Mouse (Mus musculus) lung, embryonic 16.5 days (tissue): Measurements from ENCODE around the gene Pold1. TPM values are rescaled to one million over a fixed set of nuclear protein-coding genes. Genes with fewer than 3 reads are reported as not detected.

ENCODE experiments used
- ATAC-seq: fragments of 200-750 bp; cut with Nextera tagmentation; 2 replicates; pipeline ENCODE4 v1.8.0; 2017; ENCODE audit warnings: low read depth, mild to moderate bottlenecking, moderate library complexity
- H3K27ac ChIP-seq: fragments of 300-500 bp; sonication (generic); 2 replicates; pipeline ENCODE4 v1.5.1; 2014; ENCODE audit warnings: mild to moderate bottlenecking, control low read depth, low read length
- H3K27me3 ChIP-seq: fragments of 300-500 bp; sonication (generic); 2 replicates; pipeline ENCODE4 v1.6.1; 2014; ENCODE audit warnings: low read depth, low read length, mixed read lengths; ENCODE audit not compliant: control insufficient read depth, insufficient read depth
- H3K36me3 ChIP-seq: fragments of 300-500 bp; sonication (generic); 2 replicates; pipeline ENCODE4 v1.6.1; 2014; ENCODE audit warnings: low read length; ENCODE audit not compliant: control insufficient read depth, insufficient read depth
- H3K4me1 ChIP-seq: fragments of 300-500 bp; sonication (generic); replicated peaks from 2 replicates; pipeline ENCODE4 v1.6.1; 2014; ENCODE audit warnings: low read length, mixed read lengths; ENCODE audit not compliant: control insufficient read depth, insufficient read depth
- H3K4me2 ChIP-seq: fragments of 300-500 bp; sonication (generic); 2 replicates; pipeline ENCODE4 v1.6.1; 2014; ENCODE audit warnings: low read depth, low read length, control low read depth
- H3K4me3 ChIP-seq: fragments of 300-500 bp; sonication (generic); 2 replicates; pipeline ENCODE4 v1.5.1; 2014; ENCODE audit warnings: mild to moderate bottlenecking, low read length, control low read depth
- H3K9ac ChIP-seq: fragments of 300-500 bp; sonication (generic); 2 replicates; pipeline ENCODE4 v1.6.1; 2014; ENCODE audit warnings: low read length, control low read depth
- H3K9me3 ChIP-seq: fragments of 300-500 bp; sonication (generic); 2 replicates; pipeline ENCODE4 v1.6.1; 2016; ENCODE audit warnings: low read length; ENCODE audit not compliant: control insufficient read depth
- WGBS: fragments of 180-500 bp; shearing (Covaris S2); extraction: QIAGEN DNeasy Blood & Tissue Kit; methylation state at CpG from one replicate; pipeline ENCODE4 v1.1.7; 2014; 5-methylcytosine and 5-hydroxymethylcytosine counted together
- polyA plus RNA-seq: library from polyadenylated mRNA; unstranded; fragments of >200 nt; fragmentation: Nextera tagmentation; extraction: Ambion mirVana; gene quantifications from 2 replicates; pipeline ENCODE4 v1.2.1, GENCODE M21; 2015

Gene Pold1
- polyA plus RNA-seq, 1 experiment from 2014 or later = 100 TPM

- ATAC-seq = no peak
- Histone ChIP-seq H3K4me1 (peaks cover 16% of the 10 kb centered on the region), H3K4me3 (no peak overlapping the region), H3K4me2 (no peak overlapping the region), H3K27me3 (no peaks in the 10 kb centered on the region), H3K9me3 (no peaks in the 10 kb centered on the region), H3K9ac (no peak overlapping the region), H3K27ac (no peak overlapping the region), H3K36me3 (no peaks in the 10 kb centered on the region)
- WGBS = 68% methylated on average over 1 of the region's 1 CpGs
These were observed 49.7 kb downstream of the Pold1 start for GRCm38 (mm10) chr7:44498922-44499321.

- Histone ChIP-seq H3K36me3 (peaks cover 7% of the 10 kb centered on the region), H3K4me1 (peaks cover 16% of the 10 kb centered on the region), H3K27ac (no peak overlapping the region), H3K9me3 (no peaks in the 10 kb centered on the region), H3K4me2 (peak overlapping the region; percentile 98), H3K27me3 (no peaks in the 10 kb centered on the region), H3K4me3 (peak overlapping the region; percentile 82), H3K9ac (peak overlapping the region; percentile 84)
- no peak for ATAC-seq
- WGBS = 68% methylated on average over 10 of the region's 10 CpGs
These were observed 51.1 kb downstream of the Pold1 start for GRCm38 (mm10) chr7:44497361-44498055.

- peaks cover 16% of the 10 kb centered on the region for H3K4me1 ChIP-seq
- H3K4me3 ChIP-seq = peak overlapping the region; percentile 82
- H3K9ac ChIP-seq = peak overlapping the region; percentile 84
- peak overlapping the region; percentile 98 for H3K4me2 ChIP-seq
- H3K27ac ChIP-seq = peak overlapping the region; percentile 87
- ATAC-seq = no peak
- H3K27me3 ChIP-seq = no peaks in the 10 kb centered on the region
- peaks cover 12% of the 10 kb centered on the region for H3K36me3 ChIP-seq
- 0% methylated on average over 26 of the region's 26 CpGs for WGBS
- no peaks in the 10 kb centered on the region for H3K9me3 ChIP-seq
These were observed 51.9 kb downstream of the Pold1 start for GRCm38 (mm10) chr7:44496771-44497109.

- under 1% methylated on average over 58 of the region's 58 CpGs for WGBS
- no peaks in the 10 kb centered on the region for H3K27me3 ChIP-seq
These were observed 52.5 kb downstream of the Pold1 start, which contains the start of the genes Emc10 and Fam71e1 for GRCm38 (mm10) chr7:44495992-44496770. Gene Emc10, minus strand, starts transcription at chr7:44496529. Gene Fam71e1, plus strand, starts transcription at chr7:44496581.

GRCm38 (mm10) chr7:44495086-44495485 is 53.6 kb downstream of the Pold1 start:
- WGBS = 73% methylated on average over 7 of the region's 7 CpGs
- no peaks in the 10 kb centered on the region for H3K9me3 ChIP-seq
- H3K27ac ChIP-seq = no peak overlapping the region
- no peaks in the 10 kb centered on the region for H3K27me3 ChIP-seq
- H3K4me1 ChIP-seq = peaks cover 16% of the 10 kb centered on the region
- peak overlapping the region; percentile 84 for H3K9ac ChIP-seq
- peak overlapping the region; percentile 98 for H3K4me2 ChIP-seq
- no peak for ATAC-seq
- peak overlapping the region; percentile 82 for H3K4me3 ChIP-seq
- peaks cover 20% of the 10 kb centered on the region for H3K36me3 ChIP-seq

More at GRCm38 (mm10) chr7:44495992-44496770, 52.5 kb downstream of the Pold1 start, which contains the start of the genes Emc10 and Fam71e1:
- Histone ChIP-seq H3K4me2 (peak within 1 kb of the TSS; percentile 98), H3K9me3 (no peaks in the 10 kb centered on the region), H3K27ac (peak within 1 kb of the TSS; percentile 94), H3K9ac (peak within 1 kb of the TSS; percentile 84), H3K36me3 (peaks cover 17% of the 10 kb centered on the region), H3K4me3 (peak within 1 kb of the TSS; percentile 82), H3K4me1 (peaks cover 16% of the 10 kb centered on the region)
- peak; percentile 97 for ATAC-seq

GRCm38 (mm10) chr7:44494681-44495080 is 54.0 kb downstream of the Pold1 start:
- peaks cover 16% of the 10 kb centered on the region for H3K4me1 ChIP-seq
- peaks cover 20% of the 10 kb centered on the region for H3K36me3 ChIP-seq
- no peak overlapping the region for H3K4me3 ChIP-seq
- no peaks in the 10 kb centered on the region for H3K27me3 ChIP-seq
- no peak overlapping the region for H3K27ac ChIP-seq
- WGBS = 91% methylated on average over 12 of the region's 12 CpGs
- no peaks in the 10 kb centered on the region for H3K9me3 ChIP-seq
- H3K9ac ChIP-seq = peak overlapping the region; percentile 15; the same call in 1 of the 2 replicates
- no peak for ATAC-seq
- H3K4me2 ChIP-seq = no peak overlapping the region

- Histone ChIP-seq H3K9ac (no peak overlapping the region), H3K36me3 (peaks cover 23% of the 10 kb centered on the region), H3K9me3 (no peaks in the 10 kb centered on the region), H3K27ac (no peak overlapping the region), H3K4me1 (peaks cover 16% of the 10 kb centered on the region), H3K4me2 (no peak overlapping the region), H3K4me3 (no peak overlapping the region), H3K27me3 (no peaks in the 10 kb centered on the region)
- whole genome bisulfite sequencing = 89% methylated on average over 19 of the region's 21 CpGs
- no peak for ATAC-seq
These were observed 56.4 kb downstream of the Pold1 start for GRCm38 (mm10) chr7:44492166-44492826.

- Histone ChIP-seq H3K4me2 (no peak overlapping the region), H3K27ac (no peak overlapping the region), H3K9ac (no peak overlapping the region), H3K9me3 (no peaks in the 10 kb centered on the region), H3K4me1 (peaks cover 13% of the 10 kb centered on the region), H3K4me3 (no peak overlapping the region), H3K27me3 (no peaks in the 10 kb centered on the region), H3K36me3 (peaks cover 23% of the 10 kb centered on the region)
- WGBS = 95% methylated on average over 5 of the region's 5 CpGs
- ATAC-seq = no peak
These were observed 57.3 kb downstream of the Pold1 start for GRCm38 (mm10) chr7:44491391-44491790.

- no peaks in the 10 kb centered on the region for H3K9me3 ChIP-seq
- no peak overlapping the region for H3K27ac ChIP-seq
- no peak overlapping the region for H3K9ac ChIP-seq
- H3K27me3 ChIP-seq = no peaks in the 10 kb centered on the region
- ATAC-seq = no peak
- 80% methylated on average over 4 of the region's 4 CpGs for WGBS
- peaks cover 8% of the 10 kb centered on the region for H3K4me1 ChIP-seq
- peaks cover 23% of the 10 kb centered on the region for H3K36me3 ChIP-seq
- H3K4me3 ChIP-seq = no peak overlapping the region
- H3K4me2 ChIP-seq = no peak overlapping the region
These were observed 58.4 kb downstream of the Pold1 start for GRCm38 (mm10) chr7:44490281-44490680.
